Mouse (Mus musculus) hindbrain, embryonic 10.5 days (tissue): ENCODE measurements around the gene Ppp1r11. TPM values are rescaled to one million over a fixed set of nuclear protein-coding genes. Genes with fewer than 3 reads are reported as not detected.

Source experiments
- DNase-seq: peaks from one replicate; pipeline ENCODE4 v3.0.0-alpha.2; 2017; ENCODE audit warnings: low spot score
- H3K27ac ChIP-seq: fragments of 300-500 bp; sonication (generic); 2 replicates; pipeline ENCODE4 v1.5.1; 2016; ENCODE audit warnings: mild to moderate bottlenecking, moderate library complexity
- H3K27me3 ChIP-seq: fragments of 300-500 bp; sonication (generic); 2 replicates; pipeline ENCODE4 v1.6.1; 2016; ENCODE audit warnings: mild to moderate bottlenecking; ENCODE audit not compliant: poor library complexity, insufficient read depth, severe bottlenecking
- H3K36me3 ChIP-seq: fragments of 300-500 bp; sonication (generic); 2 replicates; pipeline ENCODE4 v1.6.1; 2016; ENCODE audit warnings: mild to moderate bottlenecking, moderate library complexity
- H3K4me1 ChIP-seq: fragments of 300-500 bp; sonication (generic); replicated peaks from 2 replicates; pipeline ENCODE4 v1.6.1; 2016; ENCODE audit warnings: mild to moderate bottlenecking
- H3K4me3 ChIP-seq: fragments of 300-500 bp; sonication (generic); 2 replicates; pipeline ENCODE4 v1.5.1; 2016; ENCODE audit warnings: mild to moderate bottlenecking, moderate library complexity
- H3K9me3 ChIP-seq: fragments of 300-500 bp; sonication (generic); 2 replicates; pipeline ENCODE4 v1.6.1; 2016; ENCODE audit warnings: mild to moderate bottlenecking, moderate library complexity
- WGBS: fragments of 180-500 bp; shearing (Covaris S2); methylation state at CpG from one replicate; pipeline ENCODE4 v1.1.7; 2016; 5-methylcytosine and 5-hydroxymethylcytosine counted together
- polyA plus RNA-seq: library from polyadenylated mRNA; unstranded; fragments of >200 nt; fragmentation: Nextera tagmentation; extraction: Ambion mirVana; gene quantifications from 2 replicates; pipeline ENCODE4 v1.2.1, GENCODE M21; 2016

Ppp1r11 gene
- polyA plus RNA-seq, 1 experiment from 2014 or later = 178 TPM

DNA sequence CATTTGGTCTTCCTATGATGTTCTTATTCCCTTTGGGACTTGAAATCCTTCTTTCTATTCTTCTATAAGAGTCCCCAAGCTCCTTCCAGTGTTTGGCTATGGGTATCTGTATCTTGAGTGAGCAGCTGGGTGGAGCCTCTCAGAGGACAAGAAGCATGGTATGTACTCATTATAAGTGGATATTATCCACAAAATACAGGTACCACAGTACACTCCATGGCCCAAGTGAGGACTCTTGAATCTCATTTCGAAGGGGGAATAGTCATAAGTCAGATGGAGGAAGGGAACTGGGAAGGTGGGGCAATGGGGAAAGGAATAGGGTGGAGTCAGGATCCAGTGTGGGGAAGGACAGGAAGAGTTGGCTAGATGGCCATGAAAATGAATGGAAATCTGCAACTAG, 1.5 kb upstream of the Ppp1r11 start:
- peaks cover 4% of the 10 kb centered on the region; the same call in 1 of the 2 replicates for H3K27me3 ChIP-seq
- no peak overlapping the region for H3K4me3 ChIP-seq
- no peak overlapping the region for H3K27ac ChIP-seq
- H3K4me1 ChIP-seq = peaks cover 23% of the 10 kb centered on the region
- no peaks in the 10 kb centered on the region for H3K9me3 ChIP-seq
- 85% methylated on average over 1 of the region's 1 CpGs for WGBS
- peaks cover 43% of the 10 kb centered on the region for H3K36me3 ChIP-seq
- DNase-seq = no peak

DNA sequence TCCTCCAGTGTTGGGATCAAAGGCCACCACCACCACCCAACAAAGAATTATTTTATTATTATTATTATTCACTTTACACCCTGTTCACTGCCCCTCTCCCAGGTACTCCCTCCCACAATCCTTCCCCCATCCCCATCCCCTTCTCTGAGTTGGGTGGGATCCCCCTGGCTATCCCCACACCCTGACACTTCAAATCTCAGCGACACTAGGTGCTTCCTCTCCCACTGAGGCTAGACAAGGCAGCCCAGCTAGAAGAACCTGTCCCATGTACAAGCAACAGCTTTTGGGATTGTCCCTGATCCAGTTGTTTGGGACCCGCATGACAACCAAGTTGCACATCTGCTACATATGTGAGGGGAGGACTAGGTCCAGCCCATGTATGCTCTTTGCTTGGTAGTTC, 1.1 kb upstream of the Ppp1r11 start:
- peaks cover 5% of the 10 kb centered on the region; the same call in 1 of the 2 replicates for H3K27me3 ChIP-seq
- no peaks in the 10 kb centered on the region for H3K9me3 ChIP-seq
- H3K4me1 ChIP-seq = peaks cover 23% of the 10 kb centered on the region
- peaks cover 43% of the 10 kb centered on the region for H3K36me3 ChIP-seq
- no peak overlapping the region for H3K27ac ChIP-seq
- WGBS = 90% methylated on average over 2 of the region's 2 CpGs
- no peak for DNase-seq
- no peak overlapping the region for H3K4me3 ChIP-seq

DNA sequence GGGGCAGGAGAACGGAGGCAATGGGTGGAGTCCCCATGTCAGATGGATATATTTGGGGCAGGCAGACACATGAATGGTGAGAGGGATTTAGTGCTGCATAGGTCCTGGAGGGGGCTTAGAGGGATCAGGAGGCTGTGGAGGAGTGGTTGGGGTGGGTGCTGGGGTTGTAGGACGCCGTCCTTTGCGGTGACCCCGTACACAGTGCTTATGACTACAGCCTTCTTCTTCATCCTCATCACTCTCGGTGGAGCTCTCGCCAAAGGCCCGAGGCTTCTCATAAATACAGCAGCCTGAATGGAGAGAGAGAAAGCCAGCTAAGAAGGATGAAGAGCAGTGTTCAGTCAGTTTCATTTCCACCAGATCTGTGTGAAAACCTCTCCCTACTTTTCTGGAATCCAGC, 2.3 kb downstream of the Ppp1r11 start:
- no peak overlapping the region for H3K27ac ChIP-seq
- no peak for DNase-seq
- WGBS = 91% methylated on average over 8 of the region's 8 CpGs
- H3K9me3 ChIP-seq = no peaks in the 10 kb centered on the region
- H3K4me3 ChIP-seq = no peak overlapping the region
- H3K4me1 ChIP-seq = peaks cover 39% of the 10 kb centered on the region
- H3K36me3 ChIP-seq = peaks cover 29% of the 10 kb centered on the region
- peaks cover 29% of the 10 kb centered on the region for H3K27me3 ChIP-seq

DNA sequence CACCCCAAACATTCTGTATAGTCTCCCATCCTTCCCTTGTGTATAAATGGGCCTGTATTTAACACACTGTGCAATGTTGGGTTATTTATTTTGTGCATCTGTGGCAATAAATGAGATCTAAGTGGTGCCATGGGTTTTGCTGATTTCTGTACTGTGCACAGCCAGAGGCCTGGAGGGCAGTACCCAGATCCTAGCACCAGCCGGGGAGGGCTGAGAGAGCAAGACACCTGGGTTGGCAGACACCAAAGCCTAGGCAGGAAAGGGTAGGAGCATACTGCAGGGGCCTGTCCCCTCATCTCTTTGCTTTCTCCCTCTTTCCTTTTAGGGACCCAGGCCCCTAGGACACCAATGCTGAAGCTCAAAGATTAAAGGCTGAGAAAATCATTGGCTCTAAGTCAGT, 3.3 kb downstream of the Ppp1r11 start:
- DNase-seq = no peak
- H3K4me3 ChIP-seq = no peak overlapping the region
- peaks cover 39% of the 10 kb centered on the region for H3K27me3 ChIP-seq
- 76% methylated on average over 1 of the region's 1 CpGs for WGBS
- no peak overlapping the region for H3K27ac ChIP-seq
- peaks cover 47% of the 10 kb centered on the region for H3K4me1 ChIP-seq
- peaks cover 20% of the 10 kb centered on the region for H3K36me3 ChIP-seq
- H3K9me3 ChIP-seq = no peaks in the 10 kb centered on the region

GRCm38 (mm10) chr17:36947051-36947819, 4.3 kb downstream of the Ppp1r11 start:
- DNase-seq = peak; percentile 75
- H3K27me3 ChIP-seq = peaks cover 49% of the 10 kb centered on the region
- H3K4me1 ChIP-seq = peaks cover 57% of the 10 kb centered on the region
- no peaks in the 10 kb centered on the region for H3K9me3 ChIP-seq
- under 1% methylated on average over 62 of the region's 62 CpGs for WGBS
- peak overlapping the region; percentile 67 for H3K4me3 ChIP-seq
- H3K36me3 ChIP-seq = peaks cover 18% of the 10 kb centered on the region
- H3K27ac ChIP-seq = peak overlapping the region; percentile 89

GRCm38 (mm10) chr17:36944121-36944775, 7.3 kb downstream of the Ppp1r11 start:
- peak; percentile 30 for DNase-seq
- Histone ChIP-seq H3K4me1 (peaks cover 41% of the 10 kb centered on the region), H3K27me3 (peaks cover 69% of the 10 kb centered on the region)

DNA sequence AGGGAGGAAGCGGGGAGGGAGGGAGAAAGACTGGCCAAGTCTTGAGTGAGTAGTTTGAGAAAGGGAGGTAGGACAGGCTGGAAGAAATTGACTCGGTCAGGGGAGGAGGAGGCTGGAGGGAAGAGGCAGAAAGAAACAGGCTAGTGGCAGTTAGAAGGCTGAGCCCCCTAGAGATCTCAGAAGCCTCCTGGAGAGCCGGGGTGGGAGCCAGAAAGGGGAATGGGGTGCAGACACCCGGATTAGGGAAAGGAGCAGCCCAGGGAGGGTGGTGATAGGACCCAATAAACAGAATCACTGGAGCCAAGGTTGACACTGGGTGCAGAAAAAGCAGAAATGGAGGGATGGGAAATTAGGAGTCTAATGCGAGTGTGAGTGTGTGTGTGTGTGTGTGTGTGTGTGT, 7.8 kb downstream of the Ppp1r11 start:
- H3K27me3 ChIP-seq = peaks cover 72% of the 10 kb centered on the region
- DNase-seq = no peak
- peak overlapping the region; percentile 54 for H3K4me3 ChIP-seq
- no peaks in the 10 kb centered on the region for H3K9me3 ChIP-seq
- peaks cover 41% of the 10 kb centered on the region for H3K4me1 ChIP-seq
- 22% methylated on average over 5 of the region's 5 CpGs for WGBS
- H3K36me3 ChIP-seq = peaks cover 5% of the 10 kb centered on the region
- no peak overlapping the region for H3K27ac ChIP-seq

More at GRCm38 (mm10) chr17:36944121-36944775, 7.3 kb downstream of the Ppp1r11 start:
- WGBS = 20% methylated on average over 9 of the region's 9 CpGs
- Histone ChIP-seq H3K36me3 (peaks cover 11% of the 10 kb centered on the region), H3K4me3 (no peak overlapping the region), H3K27ac (no peak overlapping the region), H3K9me3 (no peaks in the 10 kb centered on the region)

DNA sequence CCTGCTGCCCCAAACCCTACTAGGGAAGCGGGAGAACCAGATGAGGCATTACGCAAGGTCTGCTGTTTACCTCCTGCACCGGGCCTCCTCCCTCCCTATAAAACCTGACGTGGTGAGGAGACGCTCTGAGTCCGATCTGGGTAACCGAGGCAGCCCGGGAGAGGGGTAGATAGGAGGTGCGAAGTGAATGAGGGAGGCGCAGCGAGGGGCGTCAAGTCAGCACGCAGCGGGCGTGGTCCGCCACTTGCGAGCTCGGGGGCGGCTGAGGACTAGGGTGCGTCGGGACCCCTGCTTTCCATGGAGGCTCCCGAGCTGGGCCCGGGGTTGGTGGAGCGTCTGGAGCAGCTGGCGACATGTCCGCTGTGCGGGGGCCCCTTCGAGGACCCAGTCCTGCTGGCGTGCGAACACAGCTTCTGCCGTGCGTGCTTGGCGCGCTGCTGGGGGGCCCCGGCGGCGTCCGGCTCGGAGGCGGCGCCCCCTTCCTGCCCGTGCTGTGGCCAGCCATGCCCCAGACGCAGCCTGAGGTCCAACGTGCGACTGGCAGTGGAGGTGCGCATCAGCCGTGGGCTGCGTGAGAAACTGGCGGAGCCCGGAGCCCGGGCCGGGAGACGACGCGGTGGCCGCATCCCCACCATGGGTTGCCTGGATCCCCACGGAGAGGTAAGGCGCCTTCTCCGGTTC, 8.6 kb downstream of the Ppp1r11 start, which contains the start of gene Rnf39:
Gene Rnf39 (plus strand): TSS at position 128 of the 681 bp plus-strand sequence.
- Histone ChIP-seq H3K27ac (0 out of 2 replicates have a peak within 1 kb of the TSS, but pooled peaks have one; percentile 23), H3K4me3 (peak within 1 kb of the TSS; percentile 54), H3K4me1 (peaks cover 40% of the 10 kb centered on the region), H3K27me3 (peaks cover 68% of the 10 kb centered on the region), H3K9me3 (no peaks in the 10 kb centered on the region), H3K36me3 (no peaks in the 10 kb centered on the region)
- peak; percentile 33 for DNase-seq
- 2% methylated on average over 59 of the region's 59 CpGs for WGBS

DNA sequence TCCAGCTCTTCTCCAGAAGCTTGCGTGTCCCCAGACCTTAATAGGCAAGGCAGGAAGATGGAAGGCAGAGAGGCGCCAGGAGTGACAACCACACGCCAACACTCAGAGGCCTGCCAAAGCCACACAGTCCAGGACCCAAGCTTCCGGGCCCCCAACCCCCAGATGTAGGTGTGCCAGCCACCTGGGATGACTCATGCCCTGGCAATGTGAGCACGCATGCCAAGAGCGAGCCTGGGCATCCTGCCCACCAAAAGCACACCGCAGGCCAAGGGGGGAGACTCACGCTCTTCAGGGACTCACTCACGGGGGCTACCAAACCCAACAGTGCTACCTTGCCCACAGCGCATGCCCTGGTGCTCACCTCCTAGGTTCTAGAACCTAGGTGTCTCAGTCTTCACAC, 9.2 kb downstream of the Ppp1r11 start:
- no peak for DNase-seq
- H3K27me3 ChIP-seq = peaks cover 72% of the 10 kb centered on the region
- no peaks in the 10 kb centered on the region for H3K36me3 ChIP-seq
- peak overlapping the region; percentile 54 for H3K4me3 ChIP-seq
- H3K4me1 ChIP-seq = peaks cover 34% of the 10 kb centered on the region
- H3K27ac ChIP-seq = no peak overlapping the region
- no peaks in the 10 kb centered on the region for H3K9me3 ChIP-seq
- 63% methylated on average over 10 of the region's 10 CpGs for WGBS

- no peaks in the 10 kb centered on the region for H3K9me3 ChIP-seq
- no peak overlapping the region for H3K4me3 ChIP-seq
- H3K36me3 ChIP-seq = no peaks in the 10 kb centered on the region
- DNase-seq = no peak
- peaks cover 36% of the 10 kb centered on the region for H3K27me3 ChIP-seq
- 86% methylated on average over 2 of the region's 2 CpGs for WGBS
- H3K27ac ChIP-seq = no peak overlapping the region
- H3K4me1 ChIP-seq = peaks cover 7% of the 10 kb centered on the region
These were observed 13.5 kb downstream of the Ppp1r11 start for GRCm38 (mm10) chr17:36938056-36938455.

DNA sequence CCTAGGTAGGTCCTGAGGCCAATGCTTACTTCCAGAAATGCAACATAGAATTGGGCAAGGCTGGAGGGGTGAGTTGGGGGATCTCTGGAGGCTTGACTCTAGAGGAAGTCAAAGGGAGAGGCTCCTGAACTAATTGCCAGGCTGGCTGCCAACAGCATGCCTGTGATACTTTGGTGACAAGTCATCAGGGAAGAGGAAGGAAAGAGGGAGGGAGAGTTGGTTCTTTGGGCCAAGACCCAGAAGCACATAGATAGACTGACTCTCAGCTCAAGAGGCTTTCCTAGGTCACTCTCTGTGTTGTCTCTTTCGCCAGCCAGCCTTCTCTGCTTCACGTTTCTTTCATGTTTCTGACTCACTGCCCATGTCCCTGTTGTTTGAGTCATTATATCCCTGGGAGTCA, 19.7 kb downstream of the Ppp1r11 start:
- 0 out of 2 replicates have a peak, but pooled peaks cover 2% of the 10 kb centered on the region for H3K4me1 ChIP-seq

DNA sequence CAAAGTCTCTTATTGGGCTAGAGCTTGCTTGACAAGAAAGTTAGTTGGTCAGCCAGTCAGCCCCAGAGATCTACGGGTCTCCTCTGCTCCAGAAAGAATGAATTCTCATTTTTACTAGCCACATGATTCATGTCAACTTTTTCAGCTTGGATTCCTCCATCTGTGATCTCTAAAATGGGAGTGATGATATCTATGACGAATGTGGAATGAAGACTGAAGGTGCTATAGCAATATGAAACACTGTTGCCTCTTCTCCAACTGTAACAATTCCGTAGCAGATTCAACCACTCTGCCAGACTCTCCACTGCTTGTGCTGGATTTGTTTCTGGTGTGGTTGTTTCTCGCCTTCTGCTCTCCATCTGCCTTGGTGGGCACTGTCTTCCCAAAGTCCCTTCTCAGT, 20.4 kb downstream of the Ppp1r11 start:
- Histone ChIP-seq H3K9me3 (no peaks in the 10 kb centered on the region), H3K36me3 (no peaks in the 10 kb centered on the region), H3K27me3 (no peaks in the 10 kb centered on the region), H3K4me1 (0 out of 2 replicates have a peak, but pooled peaks cover 2% of the 10 kb centered on the region), H3K4me3 (no peak overlapping the region), H3K27ac (no peak overlapping the region)
- no peak for DNase-seq
- 86% methylated on average over 4 of the region's 4 CpGs for WGBS

More for the DNA sequence above, 19.7 kb downstream of the Ppp1r11 start:
- WGBS = 67% methylated on average over 2 of the region's 2 CpGs
- Histone ChIP-seq H3K36me3 (no peaks in the 10 kb centered on the region), H3K4me3 (no peak overlapping the region), H3K9me3 (no peaks in the 10 kb centered on the region), H3K27ac (no peak overlapping the region), H3K27me3 (no peaks in the 10 kb centered on the region)
- DNase-seq = no peak
